Mouse (Mus musculus) ES-CJ7 (cell line): ENCODE measurements around the gene Fam205a3.
"Not testable (repeated sequence)": the region's sequence is repeated elsewhere in the genome, so short reads cannot be mapped to it uniquely, and the experiment has no call there.

Source experiments
- DNase-seq: peaks from one replicate; pipeline ENCODE4 v3.0.0; 2011; ENCODE audit warnings: low read depth, low spot score

Gene Fam205a3

GRCm38 (mm10) chr4:42318034-42318433 is at the start of gene Fam205a3:
Fam205a3 (plus strand) TSS chr4:42318334.
- not testable (repeated sequence) for DNase-seq

- DNase-seq, result not testable (repeated sequence)
These were observed 24.2 kb upstream of the Fam205a3 start, which contains the start of gene Gm21953 for GRCm38 (mm10) chr4:42293967-42294366. Gm21953 (plus strand) TSS chr4:42294267.
